Mouse (Mus musculus): ENCODE results near the gene Lbhd1. TPM values are rescaled to one million over a fixed set of nuclear protein-coding genes. Genes with fewer than 3 reads are reported as not detected.
A peak's percentile ranks its signal among the peaks of the same experiment; 100 is the strongest.
"Not testable (repeated sequence)": the region's sequence is repeated elsewhere in the genome, so short reads cannot be mapped to it uniquely, and the experiment has no call there.

Gene Lbhd1
- total RNA-seq, 2 experiments from 2014 or later = 6.4 to 7.1 TPM

GRCm38 (mm10) chr19:8871267-8872186, 12.0 kb upstream of the Lbhd1 start, which contains the start of gene Ubxn1:
Ubxn1 (plus strand) TSS chr19:8871496.
- peak; percentile 95 to 97 for DNase-seq (ENCODE audit: low spot score in 2 of 2)

- no peak for DNase-seq (ENCODE audit: low spot score in 2 of 2)
Measured at GRCm38 (mm10) chr19:8872266-8872840, 11.2 kb upstream of the Lbhd1 start.

GRCm38 (mm10) chr19:8875031-8875430, 8.5 kb upstream of the Lbhd1 start:
- DNase-seq (ENCODE audit: low spot score in 2 of 2) = no peak

GRCm38 (mm10) chr19:8880311-8881033, 3.1 kb upstream of the Lbhd1 start, which contains the start of gene Uqcc3:
Uqcc3 (minus strand) TSS chr19:8880923.
- peak; percentile 83 to 85 for DNase-seq (ENCODE audit: low spot score in 2 of 2)

- no peak for DNase-seq (ENCODE audit: low spot score in 2 of 2)
Measured at GRCm38 (mm10) chr19:8881034-8881392, 2.5 kb upstream of the Lbhd1 start.

DNA sequence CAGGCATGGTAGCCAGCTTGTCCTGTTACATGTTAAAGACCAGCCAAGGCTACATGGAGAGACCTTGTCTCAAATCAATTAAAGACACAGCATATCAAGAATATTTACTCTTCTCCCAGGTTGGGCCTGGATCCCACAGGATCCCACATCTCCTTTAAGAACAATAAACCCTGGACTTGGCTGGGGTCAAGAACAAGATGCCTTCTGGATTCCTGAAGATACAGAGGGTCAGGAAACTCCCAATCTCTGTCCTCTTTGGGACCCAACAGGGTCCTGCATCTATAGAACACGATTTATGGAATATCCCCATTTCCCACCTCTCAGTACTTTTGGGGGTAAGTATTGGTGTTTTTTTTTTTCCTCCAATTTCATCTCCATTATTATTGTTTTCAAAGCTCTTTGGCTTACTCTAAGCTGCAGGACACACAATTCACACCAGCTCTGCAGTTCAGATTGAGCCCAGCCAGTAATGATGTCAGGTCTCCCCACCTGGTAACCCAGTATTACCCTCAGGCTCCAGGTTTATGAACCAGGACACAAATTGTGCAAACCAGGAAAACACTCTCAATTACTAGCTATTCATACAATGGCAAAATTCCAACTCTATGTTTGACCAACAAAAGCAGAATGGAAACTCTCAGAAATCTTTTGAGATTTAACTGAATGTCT, 3.5 kb downstream of the Lbhd1 start:
- DNase-seq (ENCODE audit: low spot score in 2 of 2) = no peak

DNA sequence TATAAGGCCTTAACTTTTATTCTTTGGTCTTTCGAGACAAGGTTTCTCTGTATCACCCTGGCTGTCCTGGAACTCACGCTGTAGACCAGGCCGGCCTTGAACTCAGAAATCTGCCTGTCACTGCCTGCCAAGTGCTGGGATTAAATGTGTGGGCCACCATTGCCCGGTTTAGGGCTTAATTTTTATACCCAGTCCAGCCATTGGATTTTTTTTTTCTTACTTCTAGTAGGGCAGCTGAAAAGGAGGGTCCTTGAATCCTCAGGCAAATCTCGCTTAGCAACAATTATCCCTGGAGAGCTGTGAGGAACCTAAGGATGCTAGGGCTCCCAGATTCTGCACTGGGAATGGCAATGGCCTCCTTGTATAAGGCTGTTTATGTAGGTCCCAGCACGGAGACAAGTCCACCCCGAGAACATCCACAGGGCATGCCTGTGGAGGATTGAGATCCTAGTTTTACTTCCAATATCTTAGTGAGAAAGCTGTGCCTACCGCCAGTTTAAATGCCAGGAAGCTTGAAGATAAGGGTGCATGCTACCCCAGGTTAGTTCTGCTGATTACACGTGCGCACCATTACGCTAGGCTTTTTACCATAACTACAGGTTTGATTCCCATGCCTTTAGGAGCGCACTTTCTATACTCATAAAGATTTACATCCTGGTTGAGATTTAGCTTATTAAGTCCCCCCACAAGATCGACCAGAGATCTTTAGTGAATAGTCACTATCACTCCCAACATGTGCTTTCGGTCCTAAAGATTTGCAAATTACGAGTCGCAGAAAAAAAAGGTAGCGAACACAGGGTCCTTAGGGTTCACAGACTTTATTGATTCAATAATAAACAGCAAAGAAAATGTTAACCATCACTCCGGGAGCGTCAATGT, 4.3 kb downstream of the Lbhd1 start:
- no peak for DNase-seq (ENCODE audit: low spot score in 2 of 2)

DNA sequence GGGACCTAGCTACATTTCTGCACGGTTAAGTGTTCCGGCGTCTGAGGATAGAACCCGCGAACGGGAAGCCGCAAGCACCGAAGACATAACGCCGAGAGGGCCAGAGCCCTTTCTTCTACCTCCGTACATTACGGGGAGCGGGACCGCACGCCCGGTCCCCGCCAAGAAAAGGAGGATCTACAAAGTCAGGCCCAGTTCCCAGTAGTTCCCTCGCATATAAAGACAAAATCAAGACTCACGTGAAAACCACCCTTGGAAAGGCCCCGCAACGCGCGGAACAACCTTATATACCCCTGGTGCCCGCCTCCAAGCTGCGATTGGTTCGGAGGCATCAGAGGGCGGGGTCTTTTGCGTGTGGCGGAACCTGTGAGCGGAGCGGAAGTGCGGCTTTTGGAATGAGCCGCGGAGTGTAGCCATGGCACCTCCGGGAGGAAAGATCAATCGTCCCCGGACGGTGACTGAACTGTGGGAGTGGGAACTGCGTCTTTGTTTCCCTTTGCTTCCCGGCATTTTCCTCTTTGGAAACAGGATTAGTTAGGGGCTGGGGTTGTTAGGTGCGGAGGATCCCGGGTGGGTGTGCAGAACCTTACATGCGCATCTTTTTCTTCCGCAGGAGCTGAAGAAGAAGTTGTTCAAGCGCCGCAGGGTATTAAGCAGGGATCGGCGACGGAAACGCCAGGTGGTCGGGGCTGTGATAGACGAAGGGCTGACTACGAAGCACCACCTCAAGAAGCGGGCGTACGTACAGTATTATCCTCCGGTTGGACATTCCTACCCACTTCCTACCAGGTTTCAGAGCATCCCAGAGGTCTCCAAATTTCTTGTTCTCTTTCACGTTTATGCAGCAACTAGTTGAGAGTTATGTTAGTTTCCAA, 5.2 kb downstream of the Lbhd1 start, which contains the start of the genes 1810009A15Rik and Gm49416:
Gene 1810009A15Rik (plus strand): TSS at position 343 of the 875 bp plus-strand sequence.
Gene Gm49416 (plus strand): TSS at position 416 of the 875 bp plus-strand sequence.
- peak; percentile 89 to 92 for DNase-seq (ENCODE audit: low spot score in 2 of 2)

GRCm38 (mm10) chr19:8892829-8893766, 9.6 kb downstream of the Lbhd1 start, which contains the start of gene Ints5:
Ints5 (plus strand) TSS chr19:8893005.
- peak; percentile 82 to 83 for DNase-seq (ENCODE audit: low spot score in 2 of 2)

DNA sequence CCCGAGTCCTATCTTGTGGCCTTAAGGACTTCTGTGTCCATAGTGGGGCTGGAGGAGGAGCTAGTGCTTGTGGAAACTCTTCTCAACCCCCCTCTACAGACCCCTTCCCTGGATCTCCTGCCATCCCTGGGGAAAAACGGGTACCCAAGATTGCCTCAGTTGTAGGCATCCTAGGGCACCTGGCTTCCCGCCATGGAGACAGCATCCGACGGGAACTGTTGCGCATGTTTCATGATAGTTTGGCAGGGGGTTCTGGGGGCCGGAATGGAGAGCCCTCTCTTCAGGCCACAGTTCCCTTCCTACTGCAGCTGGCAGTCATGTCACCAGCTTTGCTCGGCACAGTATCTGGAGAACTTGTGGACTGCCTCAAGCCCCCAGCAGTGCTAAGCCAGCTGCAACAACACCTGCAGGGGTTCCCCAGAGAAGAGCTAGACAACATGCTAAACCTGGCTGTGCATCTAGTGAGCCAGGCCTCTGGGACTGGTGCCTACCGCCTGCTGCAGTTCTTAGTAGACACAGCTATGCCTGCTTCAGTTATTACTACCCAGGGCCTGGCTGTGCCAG, 11.9 kb downstream of the Lbhd1 start:
- DNase-seq (ENCODE audit: low spot score in 2 of 2) = no peak

DNA sequence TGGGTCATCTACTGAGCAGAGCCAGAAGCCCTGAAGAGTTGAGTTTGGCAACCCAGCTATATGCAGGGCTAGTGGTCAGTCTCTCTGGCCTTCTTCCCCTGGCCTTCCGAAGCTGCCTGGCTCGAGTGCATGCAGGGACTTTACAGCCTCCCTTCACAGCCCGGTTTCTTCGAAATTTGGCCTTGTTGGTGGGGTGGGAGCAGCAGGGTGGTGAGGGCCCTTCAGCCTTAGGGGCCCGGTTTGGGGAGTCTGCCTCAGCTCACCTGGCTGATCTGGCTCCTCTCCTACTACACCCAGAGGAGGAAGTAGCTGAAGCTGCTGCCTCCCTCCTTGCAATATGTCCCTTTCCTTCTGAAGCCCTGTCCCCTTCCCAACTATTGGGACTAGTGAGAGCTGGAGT, 12.7 kb downstream of the Lbhd1 start:
- DNase-seq (ENCODE audit: low spot score in 2 of 2) = not testable (repeated sequence)

DNA sequence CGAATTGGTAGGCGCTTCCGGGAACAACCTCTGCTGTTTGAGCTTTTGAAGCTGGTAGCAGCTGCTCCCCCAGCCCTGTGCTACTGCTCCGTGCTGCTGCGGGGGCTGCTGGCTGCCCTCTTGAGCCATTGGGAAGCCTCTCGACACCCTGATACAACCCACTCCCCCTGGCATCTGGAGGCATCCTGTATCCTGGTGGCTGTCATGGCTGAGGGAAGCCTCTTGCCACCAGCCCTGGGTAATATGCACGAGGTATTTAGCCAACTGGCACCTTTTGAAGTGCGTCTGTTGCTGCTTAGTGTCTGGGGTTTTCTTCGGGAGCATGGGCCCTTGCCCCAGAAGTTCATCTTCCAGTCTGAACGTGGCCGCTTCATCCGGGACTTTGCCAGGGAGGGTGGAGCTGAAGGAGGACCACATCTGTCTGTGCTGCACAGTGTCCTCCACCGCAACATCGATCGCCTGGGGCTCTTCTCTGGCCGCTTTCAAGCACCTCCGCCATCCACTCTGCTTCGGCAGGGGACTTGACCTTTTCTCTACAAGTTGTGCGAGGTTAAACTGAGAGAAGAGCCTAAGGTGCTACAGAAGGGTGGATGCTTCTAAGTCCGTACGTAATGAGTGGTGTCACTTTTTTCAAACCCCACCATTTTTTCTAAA, 13.8 kb downstream of the Lbhd1 start:
- peak in 1 of 2 experiments; percentile 45 for DNase-seq (ENCODE audit: low spot score in 2 of 2)

- DNase-seq (ENCODE audit: low spot score in 2 of 2) = peak; percentile 89 to 92
Measured at GRCm38 (mm10) chr19:8897865-8898495, 14.4 kb downstream of the Lbhd1 start, which contains the start of gene Ganab. Ganab (plus strand) TSS chr19:8898071.

GRCm38 (mm10) chr19:8898576-8898975, 15.0 kb downstream of the Lbhd1 start:
- no peak for DNase-seq (ENCODE audit: low spot score in 2 of 2)

DNA sequence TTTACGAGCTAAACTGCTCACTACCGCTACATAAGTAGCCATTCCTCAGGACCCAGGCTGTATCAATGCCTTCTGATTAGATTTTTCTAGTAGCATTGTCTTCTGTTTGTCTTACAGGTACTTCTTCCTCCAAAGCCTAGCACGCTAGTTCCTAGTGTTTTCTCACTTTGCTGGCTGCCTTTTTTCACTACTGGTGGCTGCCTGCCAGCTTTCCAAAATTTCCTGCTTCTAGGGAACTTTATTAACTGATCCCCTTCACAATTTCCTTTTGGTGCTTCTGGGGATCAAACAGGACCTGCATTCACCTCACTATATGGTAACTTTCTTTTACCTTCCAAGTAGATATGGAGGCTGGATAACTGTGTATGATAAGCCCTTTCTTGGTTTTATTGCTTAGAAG, 15.5 kb downstream of the Lbhd1 start:
- no peak for DNase-seq (ENCODE audit: low spot score in 2 of 2)

GRCm38 (mm10) chr19:8903412-8903811, 19.9 kb downstream of the Lbhd1 start:
- DNase-seq (ENCODE audit: low spot score in 2 of 2) = no peak
